Mouse (Mus musculus): ENCODE results near the gene Prep.

- no peak for TF ChIP-seq CTCF (IDR thresholded peaks at IDR 0.05; ENCODE audit: control insufficient read depth, insufficient read depth, insufficient replicate concordance, low read depth, low read length)
- TF ChIP-seq POLR2A (IDR thresholded peaks at IDR 0.05; ENCODE audit: control insufficient read depth, low read depth, low read length): no peak
Measured at GRCm38 (mm10) chr10:45020291-45020690, 46.7 kb upstream of the Prep start.

All from testis, adult 2 months (tissue).